Mouse (Mus musculus) forebrain, embryonic 14.5 days (tissue): ENCODE measurements around the gene Dhx57. TPM values are rescaled to one million over a fixed set of nuclear protein-coding genes. Genes with fewer than 3 reads are reported as not detected.
"Not testable (repeated sequence)": the region's sequence is repeated elsewhere in the genome, so short reads cannot be mapped to it uniquely, and the experiment has no call there.

Experiments
- ATAC-seq: fragments of 200-750 bp; cut with Nextera tagmentation; 2 replicates; pipeline ENCODE4 v1.8.0; 2017; ENCODE audit warnings: mild to moderate bottlenecking, moderate library complexity
- DNase-seq: peaks from one replicate; pipeline ENCODE4 v3.0.0-alpha.2; 2015; ENCODE audit warnings: low spot score
- H3K27ac ChIP-seq: fragments of 300-500 bp; sonication (generic); 2 replicates; pipeline ENCODE4 v1.5.1; 2014; ENCODE audit warnings: low read depth, mild to moderate bottlenecking, control low read depth, low read length, moderate library complexity
- H3K27me3 ChIP-seq: fragments of 300-500 bp; sonication (generic); replicated peaks from 2 replicates; pipeline ENCODE4 v1.6.1; 2014; ENCODE audit warnings: low read length, control low read depth, mixed read lengths; ENCODE audit not compliant: control insufficient read depth, insufficient read depth
- H3K36me3 ChIP-seq: fragments of 300-500 bp; sonication (generic); 2 replicates; pipeline ENCODE4 v1.6.1; 2014; ENCODE audit warnings: low read length, control low read depth; ENCODE audit not compliant: control insufficient read depth, insufficient read depth
- H3K4me1 ChIP-seq: fragments of 300-500 bp; sonication (generic); 2 replicates; pipeline ENCODE4 v1.6.1; 2014; ENCODE audit warnings: antibody characterized with exemption, low read length, control low read depth; ENCODE audit not compliant: control insufficient read depth, insufficient read depth
- H3K4me2 ChIP-seq: fragments of 300-500 bp; sonication (generic); 2 replicates; pipeline ENCODE4 v1.6.1; 2014; ENCODE audit warnings: mild to moderate bottlenecking, control low read depth, low read length
- H3K4me3 ChIP-seq: fragments of 300-500 bp; sonication (generic); 2 replicates; pipeline ENCODE4 v1.5.1; 2014; ENCODE audit warnings: low read depth, low read length, control low read depth
- H3K9ac ChIP-seq: fragments of 300-500 bp; sonication (generic); 2 replicates; pipeline ENCODE4 v1.6.1; 2014; ENCODE audit warnings: mild to moderate bottlenecking, low read length, control low read depth, moderate library complexity
- H3K9me3 ChIP-seq: fragments of 300-500 bp; sonication (generic); replicated peaks from 2 replicates; pipeline ENCODE4 v1.6.1; 2016; ENCODE audit warnings: low read length, control low read depth, mixed read lengths; ENCODE audit not compliant: control insufficient read depth
- WGBS: fragments of 180-500 bp; shearing (Covaris S2); extraction: QIAGEN DNeasy Blood & Tissue Kit; methylation state at CpG from one replicate; pipeline ENCODE4 v1.1.7; 2014; 5-methylcytosine and 5-hydroxymethylcytosine counted together
- polyA plus RNA-seq: library from polyadenylated mRNA; unstranded; fragments of >200 nt; fragmentation: Nextera tagmentation; extraction: Ambion mirVana; gene quantifications from 2 replicates; pipeline ENCODE4 v1.2.1, GENCODE M21; 2014

The Dhx57 gene
- polyA plus RNA-seq, 1 experiment from 2014 or later, result 36.1 TPM

DNA sequence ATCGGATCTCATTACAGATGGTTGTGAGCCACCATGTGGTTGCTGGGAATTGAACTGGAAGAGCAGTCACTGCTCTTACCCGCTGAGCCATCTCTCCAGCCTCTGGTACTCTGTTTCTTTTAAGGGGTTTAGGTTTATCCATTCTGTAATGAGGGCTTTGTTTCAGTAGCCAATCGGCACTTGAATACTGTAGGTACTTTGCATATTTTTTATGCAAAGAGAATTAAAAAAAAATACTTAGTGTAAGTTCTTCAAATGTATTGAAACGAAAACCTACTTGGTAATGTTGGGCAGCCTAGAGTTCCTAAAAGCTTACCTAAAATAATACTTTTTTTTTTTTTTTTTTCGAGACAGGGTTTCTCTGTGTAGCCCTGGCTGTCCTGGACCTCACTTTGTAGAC lies 52.8 kb downstream of the Dhx57 start:
- Histone ChIP-seq H3K4me1 (no peaks in the 10 kb centered on the region), H3K36me3 (peaks cover 51% of the 10 kb centered on the region), H3K4me2 (no peak overlapping the region), H3K9ac (no peak overlapping the region), H3K9me3 (no peaks in the 10 kb centered on the region), H3K4me3 (no peak overlapping the region), H3K27ac (no peak overlapping the region), H3K27me3 (no peaks in the 10 kb centered on the region)
- WGBS, result 88% methylated on average over 5 of the region's 5 CpGs
- DNase-seq (no peak), ATAC-seq (no peak)

DNA sequence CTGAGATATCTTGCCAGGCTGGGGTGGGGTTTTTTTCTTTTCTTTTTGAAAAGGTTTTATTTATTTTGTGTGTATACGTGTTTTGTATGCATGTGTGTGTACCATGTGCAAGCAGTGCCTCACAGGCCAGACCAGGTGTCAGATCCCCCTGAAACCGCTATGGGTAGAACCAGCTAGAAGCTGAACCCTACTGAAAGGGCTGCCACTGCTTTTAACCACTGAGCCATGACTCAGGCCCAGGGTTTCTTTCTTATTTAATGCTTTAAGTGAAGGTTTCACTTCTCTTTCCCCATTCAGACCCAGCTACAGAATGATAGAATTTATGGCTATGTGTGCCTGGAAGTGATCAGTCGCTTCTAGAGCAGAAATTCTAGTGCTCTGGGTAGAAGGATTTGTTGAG lies 53.5 kb downstream of the Dhx57 start:
- no peak overlapping the region for H3K4me2 ChIP-seq
- H3K9ac ChIP-seq, result no peak overlapping the region
- H3K4me3 ChIP-seq, result no peak overlapping the region
- no peaks in the 10 kb centered on the region for H3K9me3 ChIP-seq
- no peak for DNase-seq
- no peaks in the 10 kb centered on the region for H3K4me1 ChIP-seq
- H3K36me3 ChIP-seq, result peaks cover 44% of the 10 kb centered on the region
- no peak for ATAC-seq
- H3K27me3 ChIP-seq, result no peaks in the 10 kb centered on the region
- H3K27ac ChIP-seq, result no peak overlapping the region
- 97% methylated on average over 3 of the region's 3 CpGs for WGBS

DNA sequence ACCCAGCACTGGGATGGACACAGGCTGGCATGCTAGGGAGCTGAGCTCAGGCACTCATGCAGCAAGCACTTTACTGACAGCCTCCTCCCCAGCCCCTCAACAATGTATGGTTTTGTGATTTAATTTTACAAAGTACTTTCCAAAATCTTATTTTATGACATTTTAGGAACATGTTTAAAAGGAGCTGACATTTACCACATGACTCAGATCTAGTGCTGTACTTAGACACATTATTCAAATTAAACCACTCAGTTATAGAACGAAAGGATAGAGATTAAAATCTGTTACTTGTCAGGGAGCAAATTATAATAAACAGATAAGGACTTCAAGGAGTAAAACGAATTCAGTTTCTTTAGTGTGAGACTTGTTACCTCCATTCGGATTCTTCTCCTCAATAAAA lies 54.8 kb downstream of the Dhx57 start:
- H3K4me3 ChIP-seq, result no peak overlapping the region
- DNase-seq, result no peak
- H3K9me3 ChIP-seq, result no peaks in the 10 kb centered on the region
- 86% methylated on average over 3 of the region's 3 CpGs for WGBS
- H3K4me1 ChIP-seq, result no peaks in the 10 kb centered on the region
- peaks cover 33% of the 10 kb centered on the region for H3K36me3 ChIP-seq
- no peak for ATAC-seq
- no peak overlapping the region for H3K4me2 ChIP-seq
- no peak overlapping the region for H3K27ac ChIP-seq
- no peak overlapping the region for H3K9ac ChIP-seq
- H3K27me3 ChIP-seq, result no peaks in the 10 kb centered on the region

DNA sequence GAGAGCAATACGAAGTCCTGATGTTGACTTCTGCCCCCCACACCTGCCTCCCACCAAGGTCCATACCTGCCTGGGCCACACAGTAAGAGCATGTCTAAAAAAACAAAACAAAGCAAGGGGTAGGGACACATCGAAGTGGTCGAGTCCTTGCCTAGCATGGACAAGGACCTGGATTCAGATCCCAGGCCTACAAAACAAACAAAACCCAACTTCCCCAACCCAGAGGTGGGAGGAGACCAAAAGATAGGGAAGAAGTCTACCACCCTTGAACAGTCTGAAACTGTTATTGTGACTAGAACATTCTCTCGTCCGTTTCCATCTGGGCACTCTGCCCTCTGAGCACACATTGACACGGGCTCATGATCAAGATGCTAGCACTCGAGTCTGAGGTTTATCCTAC lies 55.9 kb downstream of the Dhx57 start:
- no peak overlapping the region for H3K4me2 ChIP-seq
- WGBS, result 91% methylated on average over 7 of the region's 7 CpGs
- DNase-seq, result no peak
- no peaks in the 10 kb centered on the region for H3K4me1 ChIP-seq
- no peak overlapping the region for H3K27ac ChIP-seq
- H3K36me3 ChIP-seq, result peaks cover 24% of the 10 kb centered on the region
- no peak overlapping the region for H3K4me3 ChIP-seq
- ATAC-seq, result no peak
- no peak overlapping the region for H3K9ac ChIP-seq
- H3K9me3 ChIP-seq, result no peaks in the 10 kb centered on the region
- H3K27me3 ChIP-seq, result no peaks in the 10 kb centered on the region

DNA sequence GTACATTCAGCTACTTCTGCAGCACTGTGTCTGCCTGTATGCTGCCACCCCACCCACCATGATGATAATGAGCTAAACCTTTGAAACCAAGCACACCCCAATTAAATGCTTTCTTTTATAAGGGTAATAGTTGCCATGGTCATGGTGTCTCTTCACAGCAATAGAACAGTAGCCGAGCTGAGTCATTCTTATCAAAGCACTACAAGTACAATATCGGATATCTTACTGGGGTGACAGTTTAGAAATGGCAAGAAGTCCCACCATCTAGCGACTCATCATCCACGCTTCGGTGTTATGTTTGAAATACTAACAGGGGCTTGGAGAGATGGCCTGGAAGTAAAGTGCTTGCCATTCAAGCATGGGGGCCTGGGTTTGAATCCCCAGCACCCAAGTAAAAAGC lies 56.4 kb downstream of the Dhx57 start:
- DNase-seq (no peak), ATAC-seq (no peak)
- H3K27me3 ChIP-seq, result no peaks in the 10 kb centered on the region
- H3K36me3 ChIP-seq, result peaks cover 20% of the 10 kb centered on the region
- H3K4me1 ChIP-seq, result no peaks in the 10 kb centered on the region
- no peak overlapping the region for H3K27ac ChIP-seq
- 87% methylated on average over 5 of the region's 5 CpGs for WGBS
- no peak overlapping the region for H3K4me2 ChIP-seq
- H3K9me3 ChIP-seq, result no peaks in the 10 kb centered on the region
- no peak overlapping the region for H3K4me3 ChIP-seq
- H3K9ac ChIP-seq, result no peak overlapping the region

DNA sequence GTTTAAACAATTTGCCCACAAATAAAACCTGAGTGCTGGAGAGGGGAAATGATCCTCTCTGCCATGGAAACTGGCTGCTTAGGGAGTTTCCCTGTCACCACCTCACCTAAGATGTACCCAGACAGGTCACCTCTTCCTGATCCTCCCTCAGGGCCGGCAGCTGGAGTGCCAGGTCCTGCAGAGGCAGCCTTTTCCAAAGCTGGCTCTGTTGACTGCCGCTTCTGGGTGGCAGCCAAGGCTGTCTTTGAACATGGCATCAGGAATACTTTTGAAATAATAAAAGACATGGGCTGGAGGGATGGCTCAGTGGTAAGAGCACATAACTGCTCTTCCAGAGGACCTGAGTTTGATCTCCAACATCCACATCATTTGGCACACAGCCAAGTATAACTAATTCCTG lies 60.9 kb downstream of the Dhx57 start:
- Histone ChIP-seq H3K4me1 (peaks cover 3% of the 10 kb centered on the region; the same call in 1 of the 2 replicates), H3K36me3 (peaks cover 9% of the 10 kb centered on the region; the same call in 1 of the 2 replicates), H3K27ac (no peak overlapping the region), H3K9me3 (no peaks in the 10 kb centered on the region), H3K9ac (no peak overlapping the region), H3K27me3 (no peaks in the 10 kb centered on the region), H3K4me2 (no peak overlapping the region), H3K4me3 (no peak overlapping the region)
- DNase-seq (peak; percentile 33), ATAC-seq (no peak)
- 86% methylated on average over 2 of the region's 2 CpGs for WGBS

DNA sequence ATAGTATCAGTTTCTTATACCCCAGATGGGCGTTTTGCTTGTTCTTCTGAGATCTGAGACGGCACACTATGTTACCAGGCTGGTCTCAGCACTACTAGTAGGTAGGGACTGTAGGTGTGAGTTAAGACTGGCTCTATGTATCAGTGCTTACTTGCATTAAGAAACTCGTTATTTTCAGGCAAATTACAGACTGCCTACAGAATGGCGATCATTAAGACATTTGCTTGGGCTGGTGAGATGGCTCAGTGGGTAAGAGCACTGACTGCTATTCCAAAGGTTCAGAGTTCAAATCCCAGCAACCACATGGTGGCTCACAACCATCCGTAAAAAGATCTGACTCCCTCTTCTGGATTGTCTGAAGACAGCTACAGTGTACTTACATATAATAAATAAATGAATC lies 65.1 kb downstream of the Dhx57 start:
- 50% methylated on average over 4 of the region's 5 CpGs for WGBS
- H3K27ac ChIP-seq, result not testable (repeated sequence)
- ATAC-seq, result 0 out of 2 replicates have a peak, but pooled peaks have one; percentile 4

DNA sequence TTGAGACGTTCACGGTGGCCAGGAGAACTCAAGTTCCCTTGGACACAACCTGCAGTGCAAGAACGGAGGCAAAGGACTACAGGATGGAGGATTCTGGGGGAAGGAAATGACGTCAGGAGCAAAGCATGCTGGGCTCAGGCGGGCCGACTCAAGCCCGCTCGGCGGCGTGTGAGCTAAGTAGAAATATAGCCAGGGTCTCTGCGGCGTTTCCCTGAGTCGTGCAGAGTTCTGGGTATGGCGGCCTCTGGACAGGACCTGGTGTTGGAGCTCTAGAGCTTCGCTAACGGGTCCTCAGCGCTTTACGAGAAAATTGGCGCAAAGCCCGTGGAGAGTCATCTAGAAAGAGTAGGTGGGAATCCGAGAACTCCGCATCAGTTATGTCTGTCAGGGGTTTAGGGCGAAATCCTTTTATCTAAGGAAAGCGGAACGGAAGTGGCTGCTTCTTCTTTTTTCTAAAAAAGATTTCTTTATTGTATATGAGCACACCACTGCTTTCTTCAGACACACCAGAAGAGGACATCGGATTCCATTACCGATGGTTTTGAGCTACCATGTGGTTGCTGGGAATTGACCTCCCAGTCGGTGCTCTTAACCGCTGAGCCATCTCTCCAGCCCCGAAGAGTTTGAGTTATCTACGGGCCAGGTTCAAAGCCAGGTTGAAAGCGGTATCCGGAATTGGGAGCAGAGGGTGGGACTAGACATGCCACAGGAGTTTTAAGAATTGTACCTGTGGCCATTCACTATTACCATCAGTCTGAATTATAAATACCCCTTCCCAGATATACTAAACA lies 65.8 kb downstream of the Dhx57 start, which contains the start of gene Gemin6:
Gemin6 (plus strand) TSS at position 116 of the 791 bp plus-strand sequence.
- no peaks in the 10 kb centered on the region for H3K9me3 ChIP-seq
- H3K36me3 ChIP-seq, result peaks cover 8% of the 10 kb centered on the region; the same call in 1 of the 2 replicates
- WGBS, result under 1% methylated on average over 33 of the region's 33 CpGs
- peak within 1 kb of the TSS; percentile 72 for H3K9ac ChIP-seq
- peak within 1 kb of the TSS; percentile 56 for H3K4me3 ChIP-seq
- ATAC-seq, result peak; percentile 98
- peak within 1 kb of the TSS; percentile 69 for H3K4me2 ChIP-seq
- H3K4me1 ChIP-seq, result peaks cover 3% of the 10 kb centered on the region; the same call in 1 of the 2 replicates
- peak; percentile 97 for DNase-seq
- no peaks in the 10 kb centered on the region for H3K27me3 ChIP-seq
- H3K27ac ChIP-seq, result peak within 1 kb of the TSS; percentile 75

More for the DNA sequence above, 65.1 kb downstream of the Dhx57 start:
- not testable (repeated sequence) for DNase-seq, H3K4me1 ChIP-seq, H3K27me3 ChIP-seq, H3K36me3 ChIP-seq, H3K9me3 ChIP-seq
- Histone ChIP-seq H3K4me2 (peak overlapping the region; percentile 69), H3K9ac (peak overlapping the region; percentile 72), H3K4me3 (peak overlapping the region; percentile 56)

DNA sequence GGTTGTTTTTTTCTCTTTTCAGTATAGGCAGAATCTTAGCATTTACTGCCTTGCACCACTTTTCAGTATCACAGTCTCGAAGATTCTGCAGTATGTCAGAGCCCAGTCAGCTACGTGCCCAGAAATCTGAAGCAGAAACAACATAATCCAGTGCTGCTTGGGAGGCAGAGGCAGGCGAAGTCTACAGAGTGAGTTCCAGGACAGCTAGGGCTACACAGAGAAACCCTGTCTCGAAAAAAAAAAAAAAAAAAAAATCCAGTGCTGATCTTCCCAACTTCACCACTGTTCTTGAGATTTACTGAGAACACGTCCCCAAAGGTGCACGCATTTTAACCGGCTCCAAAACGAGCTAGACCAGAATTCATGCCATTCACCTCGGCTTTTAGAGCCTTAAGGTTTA lies 66.4 kb downstream of the Dhx57 start:
- Histone ChIP-seq H3K27me3 (no peaks in the 10 kb centered on the region), H3K4me3 (peak overlapping the region; percentile 56), H3K4me1 (peaks cover 3% of the 10 kb centered on the region; the same call in 1 of the 2 replicates), H3K4me2 (peak overlapping the region; percentile 69), H3K36me3 (peaks cover 5% of the 10 kb centered on the region; the same call in 1 of the 2 replicates), H3K27ac (0 out of 2 replicates have a peak overlapping the region, but pooled peaks have one; percentile 75), H3K9me3 (no peaks in the 10 kb centered on the region), H3K9ac (peak overlapping the region; percentile 72; the same call in 1 of the 2 replicates)
- ATAC-seq, result peak; percentile 54
- 8% methylated on average over 9 of the region's 9 CpGs for WGBS
- DNase-seq, result peak; percentile 2
